Mouse (Mus musculus): Measurements from ENCODE around the gene Cdh5. TPM values are rescaled to one million over a fixed set of nuclear protein-coding genes. Genes with fewer than 3 reads are reported as not detected.
"Not testable (repeated sequence)": the region's sequence is repeated elsewhere in the genome, so short reads cannot be mapped to it uniquely, and the experiment has no call there.

The Cdh5 gene
- polyA plus RNA-seq, 1 experiment, result 9.9 TPM

GRCm38 (mm10) chr8:104085281-104085680, 16.1 kb upstream of the Cdh5 start:
- no peak for DNase-seq
- Histone ChIP-seq H3K27ac (ENCODE audit: insufficient read depth, low read length) (no peak overlapping the region), H3K4me3 (replicated peaks; ENCODE audit: insufficient read depth, low read depth, low read length) (no peak overlapping the region), H3K4me1 (ENCODE audit: control insufficient read depth, insufficient read depth, low read length) (no peaks in the 10 kb centered on the region), H3K27me3 (ENCODE audit: control insufficient read depth, insufficient read depth, low read length) (no peaks in the 10 kb centered on the region)
- WGBS, result 83% methylated on average over 10 of the region's 10 CpGs
- TF ChIP-seq CTCF (IDR thresholded peaks at IDR 0.05; ENCODE audit: borderline replicate concordance, insufficient read depth, low read depth, low read length) (no peak), POLR2A (IDR thresholded peaks at IDR 0.05; ENCODE audit: borderline replicate concordance, insufficient read depth, low read length) (no peak)

- no peak overlapping the region for H3K27ac ChIP-seq (ENCODE audit: insufficient read depth, low read length)
- H3K4me1 ChIP-seq (ENCODE audit: control insufficient read depth, insufficient read depth, low read length), result no peaks in the 10 kb centered on the region
- 85% methylated on average over 2 of the region's 2 CpGs for WGBS
- H3K27me3 ChIP-seq (ENCODE audit: control insufficient read depth, insufficient read depth, low read length), result no peaks in the 10 kb centered on the region
- no peak overlapping the region for H3K4me3 ChIP-seq (replicated peaks; ENCODE audit: insufficient read depth, low read depth, low read length)
- no peak for DNase-seq
- TF ChIP-seq CTCF (IDR thresholded peaks at IDR 0.05; ENCODE audit: borderline replicate concordance, insufficient read depth, low read depth, low read length), result no peak
Measured at GRCm38 (mm10) chr8:104086615-104087014, 14.8 kb upstream of the Cdh5 start.

- no peak overlapping the region for H3K27ac ChIP-seq (ENCODE audit: insufficient read depth, low read length)
- H3K27me3 ChIP-seq (ENCODE audit: control insufficient read depth, insufficient read depth, low read length), result no peaks in the 10 kb centered on the region
- no peak for DNase-seq
- no peak overlapping the region for H3K4me3 ChIP-seq (replicated peaks; ENCODE audit: insufficient read depth, low read depth, low read length)
- no peak for TF ChIP-seq CTCF (IDR thresholded peaks at IDR 0.05; ENCODE audit: borderline replicate concordance, insufficient read depth, low read depth, low read length)
- TF ChIP-seq POLR2A (IDR thresholded peaks at IDR 0.05; ENCODE audit: borderline replicate concordance, insufficient read depth, low read length), result no peak
- 47% methylated on average over 1 of the region's 1 CpGs for WGBS
- H3K4me1 ChIP-seq (ENCODE audit: control insufficient read depth, insufficient read depth, low read length), result no peaks in the 10 kb centered on the region
Measured at GRCm38 (mm10) chr8:104087091-104087490, 14.3 kb upstream of the Cdh5 start.

GRCm38 (mm10) chr8:104087878-104088277, 13.5 kb upstream of the Cdh5 start:
- H3K27me3 ChIP-seq (ENCODE audit: control insufficient read depth, insufficient read depth, low read length); H3K27ac ChIP-seq (ENCODE audit: insufficient read depth, low read length); H3K4me1 ChIP-seq (ENCODE audit: control insufficient read depth, insufficient read depth, low read length); DNase-seq; H3K4me3 ChIP-seq (replicated peaks; ENCODE audit: insufficient read depth, low read depth, low read length): not testable (repeated sequence)

- TF ChIP-seq POLR2A (IDR thresholded peaks at IDR 0.05; ENCODE audit: borderline replicate concordance, insufficient read depth, low read length), result no peak
- no peak for TF ChIP-seq CTCF (IDR thresholded peaks at IDR 0.05; ENCODE audit: borderline replicate concordance, insufficient read depth, low read depth, low read length)
- Histone ChIP-seq H3K4me3 (replicated peaks; ENCODE audit: insufficient read depth, low read depth, low read length) (no peak overlapping the region), H3K27ac (ENCODE audit: insufficient read depth, low read length) (no peak overlapping the region), H3K27me3 (ENCODE audit: control insufficient read depth, insufficient read depth, low read length) (no peaks in the 10 kb centered on the region), H3K4me1 (ENCODE audit: control insufficient read depth, insufficient read depth, low read length) (no peaks in the 10 kb centered on the region)
- 54% methylated on average over 3 of the region's 3 CpGs for WGBS
- no peak for DNase-seq
Measured at GRCm38 (mm10) chr8:104088881-104089280, 12.5 kb upstream of the Cdh5 start.

- not testable (repeated sequence) for DNase-seq
- 14% methylated on average over 24 of the region's 24 CpGs for WGBS
Measured at GRCm38 (mm10) chr8:104090993-104091900, 10.2 kb upstream of the Cdh5 start.

GRCm38 (mm10) chr8:104093336-104093735, 8.1 kb upstream of the Cdh5 start:
- no peak overlapping the region for H3K27ac ChIP-seq (ENCODE audit: insufficient read depth, low read length)
- H3K4me3 ChIP-seq (replicated peaks; ENCODE audit: insufficient read depth, low read depth, low read length), result no peak overlapping the region

More at GRCm38 (mm10) chr8:104090993-104091900, 10.2 kb upstream of the Cdh5 start:
- not testable (repeated sequence) for H3K27ac ChIP-seq (ENCODE audit: insufficient read depth, low read length); H3K4me1 ChIP-seq (ENCODE audit: control insufficient read depth, insufficient read depth, low read length); H3K27me3 ChIP-seq (ENCODE audit: control insufficient read depth, insufficient read depth, low read length); H3K4me3 ChIP-seq (replicated peaks; ENCODE audit: insufficient read depth, low read depth, low read length)

GRCm38 (mm10) chr8:104095595-104095994, 5.8 kb upstream of the Cdh5 start:
- no peaks in the 10 kb centered on the region for H3K27me3 ChIP-seq (ENCODE audit: control insufficient read depth, insufficient read depth, low read length)
- no peak overlapping the region for H3K27ac ChIP-seq (ENCODE audit: insufficient read depth, low read length)
- 0 out of 2 replicates have a peak, but pooled peaks cover 2% of the 10 kb centered on the region for H3K4me1 ChIP-seq (ENCODE audit: control insufficient read depth, insufficient read depth, low read length)
- TF ChIP-seq POLR2A (IDR thresholded peaks at IDR 0.05; ENCODE audit: borderline replicate concordance, insufficient read depth, low read length) (no peak), CTCF (IDR thresholded peaks at IDR 0.05; ENCODE audit: borderline replicate concordance, insufficient read depth, low read depth, low read length) (no peak)
- 60% methylated on average over 9 of the region's 9 CpGs for WGBS
- DNase-seq, result no peak
- H3K4me3 ChIP-seq (replicated peaks; ENCODE audit: insufficient read depth, low read depth, low read length), result no peak overlapping the region

More at GRCm38 (mm10) chr8:104093336-104093735, 8.1 kb upstream of the Cdh5 start:
- no peak for TF ChIP-seq CTCF (IDR thresholded peaks at IDR 0.05; ENCODE audit: borderline replicate concordance, insufficient read depth, low read depth, low read length)
- TF ChIP-seq POLR2A (IDR thresholded peaks at IDR 0.05; ENCODE audit: borderline replicate concordance, insufficient read depth, low read length), result no peak
- H3K27me3 ChIP-seq (ENCODE audit: control insufficient read depth, insufficient read depth, low read length), result no peaks in the 10 kb centered on the region
- no peaks in the 10 kb centered on the region for H3K4me1 ChIP-seq (ENCODE audit: control insufficient read depth, insufficient read depth, low read length)
- WGBS, result 51% methylated on average over 7 of the region's 7 CpGs
- DNase-seq, result no peak
